Mouse (Mus musculus) lung, postnatal 14 days (tissue): ENCODE results near the gene Trabd2b.

Experiments used
- DNase-seq: peaks from one replicate; pipeline ENCODE4 v3.0.0; 2021

The Trabd2b gene

DNA sequence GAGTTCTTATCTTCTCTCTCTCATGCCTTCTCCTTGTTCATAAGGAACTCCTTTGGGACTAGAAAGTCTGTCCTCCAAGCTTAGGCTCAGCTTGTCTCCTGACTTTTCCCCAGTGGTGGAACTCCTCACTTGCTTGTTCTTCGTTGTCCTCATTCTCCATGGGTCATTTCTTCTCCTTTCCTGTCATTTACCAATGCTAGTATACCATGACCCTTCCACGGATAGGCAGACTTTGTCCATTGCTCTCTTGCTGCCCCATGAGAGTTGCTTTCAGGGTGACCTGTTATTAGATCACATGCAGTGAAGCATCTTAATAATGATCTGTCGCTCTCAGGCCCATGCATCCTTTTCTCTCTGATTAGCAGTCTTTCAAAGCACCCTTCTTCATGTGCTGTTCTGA is 46.6 kb downstream of the Trabd2b start:
- no peak for DNase-seq

DNA sequence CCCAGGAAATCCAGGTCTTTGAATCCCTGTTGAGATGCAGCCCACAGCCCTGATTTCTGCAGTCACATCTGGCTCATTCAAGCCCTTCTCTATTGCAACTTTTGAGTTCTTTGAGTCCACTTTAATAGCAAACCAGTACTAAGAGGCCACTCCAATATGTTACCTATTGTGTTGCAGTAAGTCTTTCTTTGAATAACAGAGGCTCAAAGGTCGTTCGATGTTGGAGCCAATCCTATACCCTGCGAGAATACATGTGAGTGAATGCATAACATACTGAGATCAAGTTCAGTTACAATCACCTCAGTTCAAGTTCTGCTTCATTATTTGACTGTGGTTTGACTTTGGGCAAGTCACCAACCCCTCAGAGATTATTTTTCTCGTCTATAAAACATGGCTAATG is 47.5 kb downstream of the Trabd2b start:
- DNase-seq: no peak

DNA sequence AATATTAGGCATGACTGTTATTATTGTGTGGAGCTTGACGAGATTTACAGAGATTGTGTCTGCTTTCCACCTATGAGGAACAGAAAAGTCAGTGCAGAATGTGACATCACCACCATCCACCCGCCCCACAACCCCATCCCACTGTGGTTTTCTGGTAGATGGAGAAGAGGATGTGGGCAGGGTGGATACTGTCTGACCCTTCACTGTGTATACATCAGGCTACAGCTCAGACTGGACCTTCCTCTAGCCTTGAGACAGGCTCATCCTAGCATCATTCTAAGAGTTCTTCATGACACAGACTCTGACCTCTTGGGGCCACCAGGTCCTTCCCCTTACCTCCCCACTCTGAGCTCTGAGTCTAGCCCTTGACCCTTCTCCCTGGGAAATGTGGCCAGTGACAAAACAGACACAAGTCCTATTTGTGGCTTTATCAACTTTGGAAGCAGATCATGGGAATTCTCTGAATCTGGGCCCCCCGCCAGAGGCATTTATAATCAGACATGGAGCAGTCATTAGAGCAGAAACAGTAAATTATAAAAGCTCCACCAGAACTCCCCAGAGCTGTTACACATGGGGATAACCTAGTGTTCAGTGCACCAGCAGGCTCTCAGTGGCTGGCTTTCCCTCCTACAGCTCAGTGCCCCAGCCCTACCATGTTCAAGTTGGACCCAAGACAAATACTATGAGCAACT is 48.1 kb downstream of the Trabd2b start:
- peak; percentile 36 for DNase-seq

DNA sequence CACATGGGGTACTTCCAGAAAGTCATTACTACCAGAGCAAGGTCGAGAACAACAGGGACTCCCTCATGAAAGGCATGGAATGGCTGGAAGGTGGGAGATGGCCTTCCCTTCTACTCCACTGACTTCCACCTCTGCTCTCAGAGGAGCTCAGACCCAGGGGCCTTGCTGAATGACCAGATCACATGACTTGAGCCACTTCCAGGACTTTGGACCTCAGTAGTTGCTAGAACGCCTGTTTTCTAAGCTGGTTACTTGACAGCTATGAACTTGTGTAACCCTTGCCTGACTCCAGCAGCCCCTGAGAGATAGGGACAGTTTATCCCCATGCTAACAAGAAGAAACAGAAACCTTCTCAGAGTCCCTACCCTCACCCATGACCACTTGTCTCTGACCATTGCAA is 50.6 kb downstream of the Trabd2b start:
- DNase-seq: peak; percentile 17

DNA sequence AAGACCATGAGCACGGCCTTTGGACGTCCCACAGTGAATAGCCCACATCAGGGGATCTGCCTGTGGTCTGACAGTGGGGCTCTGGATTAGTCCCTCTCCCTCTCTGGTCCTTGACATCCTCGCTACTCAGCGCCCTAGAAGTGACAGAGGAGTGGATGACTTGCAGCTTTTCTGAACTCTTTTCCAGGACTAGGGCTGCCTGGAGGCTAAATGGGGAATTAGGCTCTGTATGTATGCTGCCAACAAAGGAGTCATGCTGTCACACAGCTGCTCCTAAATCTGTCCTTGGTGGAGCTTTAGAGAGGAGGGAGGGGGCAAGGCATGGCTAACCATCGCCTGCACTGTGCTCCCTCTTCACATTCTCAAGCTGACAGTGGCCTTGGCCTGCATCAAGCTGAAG is 53.1 kb downstream of the Trabd2b start:
- no peak for DNase-seq

DNA sequence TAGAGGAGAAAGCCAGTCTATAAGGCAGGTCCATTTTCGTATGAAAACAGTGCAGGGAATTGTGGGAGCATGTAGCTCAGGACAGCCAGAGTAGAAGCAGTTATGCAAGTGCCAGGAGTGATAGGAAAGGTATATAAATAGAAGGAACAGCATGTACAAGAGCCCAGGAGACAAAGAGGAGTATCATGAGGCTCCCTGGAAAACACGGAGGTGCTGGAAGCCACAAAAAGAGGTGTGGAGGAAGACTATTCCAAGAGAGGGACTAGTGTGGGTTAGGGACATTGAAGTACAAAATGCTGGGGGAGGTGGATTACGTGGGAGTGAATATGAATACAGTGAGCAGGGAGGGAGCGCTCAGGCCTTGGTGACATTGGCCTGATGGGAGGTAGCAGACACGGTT is 53.9 kb downstream of the Trabd2b start:
- no peak for DNase-seq

DNA sequence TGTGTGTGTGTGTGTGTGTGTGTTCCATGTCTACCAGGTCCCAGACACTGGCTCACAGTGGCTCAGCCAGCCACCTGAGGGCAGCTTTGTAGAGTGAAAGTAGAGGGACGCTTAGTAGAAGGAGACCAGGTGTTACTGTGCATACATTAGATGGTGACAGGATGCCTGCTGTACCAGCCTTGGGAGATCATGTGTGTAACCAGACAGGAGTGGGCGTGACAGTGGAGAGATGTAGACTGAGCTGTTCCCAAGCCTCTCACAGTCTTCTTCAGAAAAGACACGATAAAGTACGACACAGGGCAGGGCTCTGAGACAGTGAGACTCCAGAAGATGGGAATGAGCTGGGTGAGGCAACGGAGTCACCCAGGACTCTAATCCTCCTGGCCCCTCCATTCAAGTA is 54.6 kb downstream of the Trabd2b start:
- no peak for DNase-seq

DNA sequence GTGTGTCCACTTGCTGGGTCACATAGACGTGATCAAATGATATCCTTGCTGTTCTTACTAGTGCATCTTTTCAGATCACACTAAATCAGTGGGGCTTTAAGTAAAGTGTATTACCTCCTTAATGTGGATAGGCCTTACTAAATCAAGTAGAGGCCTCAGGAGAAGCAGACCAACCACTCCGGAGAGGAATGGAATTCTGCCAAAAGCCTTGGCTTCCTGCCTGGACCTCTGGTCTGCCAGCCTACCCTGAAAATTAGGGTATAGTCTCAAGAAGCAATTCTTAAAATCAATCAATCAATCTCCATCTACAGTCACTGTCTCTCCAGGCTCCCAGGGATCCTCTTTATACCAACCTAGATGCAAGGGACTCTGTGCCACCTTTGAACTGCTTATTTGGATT is 59.1 kb downstream of the Trabd2b start:
- DNase-seq: peak; percentile 19

DNA sequence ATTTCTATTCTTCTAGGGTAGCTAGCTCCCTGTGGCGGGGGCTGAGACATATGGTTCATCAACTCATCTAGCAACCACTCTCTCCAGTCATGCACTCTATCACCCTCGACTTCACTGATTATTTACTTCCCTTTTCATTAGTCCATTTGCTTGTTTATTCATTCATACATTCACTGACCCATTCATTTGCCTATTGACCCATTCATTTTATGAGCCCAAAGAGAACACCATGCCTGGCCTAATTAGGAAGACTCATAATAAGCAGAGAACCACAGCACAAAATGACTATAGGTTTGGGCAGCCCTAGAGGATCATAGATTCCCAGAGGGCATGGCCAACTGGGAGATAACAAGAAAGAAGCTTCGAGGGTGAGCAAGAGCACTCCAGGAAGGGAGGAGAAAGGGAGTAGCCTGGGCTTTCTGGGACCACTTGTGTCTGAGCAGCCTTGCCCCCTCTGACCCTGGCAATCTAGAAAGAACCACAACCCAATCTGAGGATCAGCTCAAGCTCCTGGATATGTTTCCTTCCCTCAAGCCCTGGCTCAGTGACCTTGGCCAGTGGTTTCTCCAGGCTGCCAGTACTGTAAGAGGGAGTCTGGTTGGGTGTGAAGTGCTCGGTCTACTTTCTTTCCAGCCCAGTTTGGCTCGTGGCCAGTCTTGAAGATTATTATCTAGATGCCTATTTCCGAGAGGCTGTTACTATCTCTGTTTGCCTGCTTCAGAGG is 61.0 kb downstream of the Trabd2b start:
- peak; percentile 30 for DNase-seq

DNA sequence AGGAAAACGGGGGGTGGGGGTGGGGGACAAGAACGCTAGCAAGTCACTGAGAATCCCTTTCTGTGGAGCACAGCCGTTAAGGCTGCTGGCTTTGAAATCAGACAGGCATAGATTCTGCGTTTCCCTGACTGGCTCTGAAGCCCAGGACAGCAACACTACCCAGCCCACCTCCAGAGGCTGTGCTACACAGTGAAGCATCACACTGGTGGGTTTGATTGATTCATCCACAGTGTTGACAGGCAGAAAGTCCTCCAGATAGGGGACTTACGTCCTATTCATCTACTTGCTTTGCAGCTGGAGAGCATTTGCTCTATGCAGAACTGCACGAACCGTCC is 61.5 kb downstream of the Trabd2b start:
- DNase-seq: no peak

DNA sequence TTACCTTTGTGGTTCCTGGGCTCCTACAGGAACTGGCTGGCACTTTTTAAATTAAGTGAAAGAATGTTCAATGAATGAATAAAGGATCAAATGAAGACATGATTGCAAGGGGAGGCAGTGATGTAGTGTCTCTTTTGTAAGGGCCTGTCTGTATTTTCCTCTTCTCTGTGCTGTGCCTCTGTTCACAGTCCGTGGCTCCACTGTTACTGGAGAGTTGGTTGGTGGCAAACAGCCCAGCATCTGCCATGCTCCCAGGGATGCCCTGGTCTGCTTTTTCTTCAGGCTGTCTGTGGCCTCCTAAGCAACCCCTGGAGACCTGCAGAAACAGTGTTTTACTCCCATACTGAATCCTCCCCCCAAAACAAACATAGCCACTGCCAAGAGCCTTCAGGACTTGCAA is 63.4 kb downstream of the Trabd2b start:
- no peak for DNase-seq

DNA sequence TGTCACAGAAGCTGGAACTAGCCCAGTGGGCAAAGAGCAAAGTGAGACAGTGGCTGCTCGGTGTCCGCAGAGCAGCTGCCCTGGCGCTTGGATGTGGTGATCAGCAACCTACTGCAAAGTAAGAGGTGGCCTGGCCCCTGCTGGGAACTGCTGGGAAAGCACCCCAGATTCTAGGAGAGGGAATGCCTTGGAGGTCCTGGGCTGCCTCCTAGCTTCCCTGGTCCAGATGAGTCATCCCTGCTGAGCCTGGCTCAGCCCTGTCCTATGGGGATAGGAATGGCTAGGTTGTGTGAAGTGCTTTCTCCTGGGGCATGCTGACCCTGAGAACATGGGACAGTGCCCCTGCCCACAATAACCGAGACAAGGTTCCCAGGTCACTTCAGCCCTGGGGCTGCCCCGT is 65.6 kb downstream of the Trabd2b start:
- DNase-seq: peak; percentile 48

DNA sequence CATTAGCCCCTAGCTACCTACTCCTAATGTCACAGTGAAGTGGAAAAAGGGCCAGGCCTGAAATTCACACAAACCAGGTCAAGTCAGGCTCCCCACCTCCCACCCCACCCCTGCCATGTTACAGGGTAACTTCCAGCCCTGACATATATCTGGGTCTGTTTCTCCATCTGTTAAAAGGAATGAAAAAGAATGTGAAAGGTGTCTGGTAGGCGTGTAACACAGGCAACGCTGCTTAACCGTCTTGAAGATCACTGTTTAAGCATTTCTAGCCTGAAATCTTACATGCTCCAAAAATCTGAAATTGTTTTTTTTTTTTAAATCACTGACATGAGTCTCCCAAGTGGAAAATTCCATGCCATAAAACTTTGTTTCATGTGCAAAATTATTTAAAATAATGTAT is 69.8 kb downstream of the Trabd2b start:
- no peak for DNase-seq

DNA sequence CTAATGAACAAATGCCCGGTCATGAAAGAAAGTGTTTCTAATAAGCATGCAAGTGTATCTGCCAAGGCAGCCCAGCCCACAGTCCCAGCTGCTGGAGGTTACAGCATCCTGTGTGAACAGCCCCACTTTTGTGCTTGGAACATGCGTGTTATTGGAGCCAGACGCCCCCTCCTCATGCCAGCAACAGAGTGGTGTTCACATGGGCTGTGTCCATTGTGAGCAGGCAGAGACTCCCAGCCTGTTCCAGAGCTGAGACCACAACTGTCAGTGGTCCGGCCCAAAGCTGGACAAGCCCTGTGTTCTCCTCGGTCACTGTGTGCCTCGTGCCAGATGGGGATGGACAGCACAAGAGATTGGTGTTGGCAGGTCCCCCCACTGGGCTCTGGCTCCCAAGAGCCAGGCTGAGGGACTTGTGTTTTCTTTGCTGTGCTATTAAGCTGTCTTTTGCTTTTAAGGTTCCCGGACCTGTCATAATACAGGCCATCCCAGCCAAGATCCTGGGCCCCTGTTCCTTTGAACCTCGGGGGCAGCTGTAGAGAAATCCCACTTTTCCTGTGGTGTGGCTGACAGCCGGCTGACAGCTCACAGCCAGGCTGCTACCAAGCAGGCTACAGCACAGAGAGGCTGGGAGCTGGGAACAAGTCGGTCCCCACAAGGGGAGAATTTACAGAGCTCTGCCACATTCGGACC is 70.7 kb downstream of the Trabd2b start:
- DNase-seq: peak; percentile 22

DNA sequence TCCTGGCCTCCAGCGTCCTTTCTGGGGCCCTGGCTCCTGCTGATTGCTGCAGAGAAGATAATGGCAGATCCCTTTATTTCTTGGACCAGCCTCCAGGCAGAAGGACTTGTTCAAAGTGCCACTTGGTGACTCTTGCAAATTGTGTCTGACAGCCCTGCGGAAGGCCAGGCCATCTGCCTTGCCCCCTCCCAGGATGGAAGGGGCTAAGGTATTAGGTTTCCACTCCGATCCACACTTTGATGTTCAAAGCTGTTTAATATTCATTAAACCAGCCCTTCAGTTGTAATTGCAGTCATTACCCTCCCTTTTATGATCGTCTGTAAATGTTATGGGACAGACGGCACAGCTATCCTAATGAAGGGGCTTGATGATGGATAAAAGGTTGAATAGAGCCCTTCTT is 75.0 kb downstream of the Trabd2b start:
- no peak for DNase-seq

DNA sequence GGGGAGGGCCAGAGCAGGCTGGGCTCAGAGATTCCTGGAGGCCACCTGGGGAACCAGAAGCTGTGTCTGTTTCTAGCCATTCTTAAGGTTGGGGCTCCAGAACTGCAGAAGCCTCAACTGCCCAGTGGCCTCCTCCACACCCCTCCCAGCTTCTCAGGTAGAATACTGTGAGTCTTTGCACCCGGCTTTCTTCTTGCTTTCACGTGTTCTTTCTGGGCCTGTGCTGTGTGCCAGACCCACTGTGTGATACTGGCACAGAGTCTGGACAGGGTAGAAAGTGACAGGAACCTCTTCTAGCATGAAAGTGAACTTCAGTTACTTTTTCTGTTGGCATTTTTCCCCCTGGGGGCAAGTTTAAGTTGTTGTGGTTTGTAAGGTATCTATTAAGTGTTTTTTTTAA is 77.6 kb downstream of the Trabd2b start:
- DNase-seq: no peak

DNA sequence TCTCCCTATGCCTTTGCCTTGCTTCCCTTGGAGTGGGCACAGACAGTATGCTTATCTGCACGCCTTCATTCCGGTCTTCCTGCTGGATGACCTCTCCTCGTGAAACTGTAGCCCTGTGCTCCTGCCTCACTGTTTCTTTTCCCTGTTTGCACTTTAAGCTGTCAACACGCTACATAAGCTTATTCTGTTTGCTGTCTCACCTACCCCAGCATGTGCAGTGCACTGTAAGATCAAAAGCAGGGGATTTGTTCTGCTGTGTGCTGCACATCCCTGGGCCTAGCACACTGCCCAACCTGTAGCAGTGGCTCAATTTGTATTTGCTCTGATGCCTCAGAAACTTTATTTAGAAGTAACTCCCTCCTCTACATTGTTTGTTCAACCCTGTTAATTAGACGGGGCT is 79.5 kb downstream of the Trabd2b start:
- DNase-seq: no peak

DNA sequence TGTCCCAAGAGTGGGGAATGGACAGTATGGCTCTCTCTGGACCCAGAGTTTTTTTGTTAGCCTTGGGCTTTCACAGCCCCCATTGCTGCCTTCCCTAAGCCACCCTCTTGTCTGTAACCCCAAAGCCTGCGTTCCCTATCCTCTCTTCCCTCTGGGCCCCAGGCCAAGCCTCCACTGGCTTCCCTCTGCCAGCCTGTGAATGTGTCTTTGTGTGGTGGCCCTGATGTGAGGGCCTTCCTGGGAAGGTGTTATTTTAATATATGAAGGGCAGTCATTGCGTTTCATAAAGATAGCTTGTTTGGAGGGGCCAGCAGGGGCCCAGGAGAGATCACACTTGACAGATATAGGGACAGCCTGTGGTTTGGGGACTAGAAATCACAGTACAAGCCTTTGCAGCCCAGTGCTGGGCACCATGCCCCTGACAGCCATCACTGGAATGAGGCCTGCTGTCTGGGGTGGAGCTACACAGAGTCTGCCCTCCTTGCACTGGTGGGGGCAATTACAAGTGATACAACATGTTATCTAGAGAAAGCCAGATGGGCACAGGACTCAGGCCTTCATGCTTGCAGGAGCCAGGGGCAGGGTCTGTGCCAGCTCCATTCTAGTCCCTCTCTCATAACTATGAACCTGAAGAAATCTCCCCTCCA is 80.5 kb downstream of the Trabd2b start:
- DNase-seq: no peak

DNA sequence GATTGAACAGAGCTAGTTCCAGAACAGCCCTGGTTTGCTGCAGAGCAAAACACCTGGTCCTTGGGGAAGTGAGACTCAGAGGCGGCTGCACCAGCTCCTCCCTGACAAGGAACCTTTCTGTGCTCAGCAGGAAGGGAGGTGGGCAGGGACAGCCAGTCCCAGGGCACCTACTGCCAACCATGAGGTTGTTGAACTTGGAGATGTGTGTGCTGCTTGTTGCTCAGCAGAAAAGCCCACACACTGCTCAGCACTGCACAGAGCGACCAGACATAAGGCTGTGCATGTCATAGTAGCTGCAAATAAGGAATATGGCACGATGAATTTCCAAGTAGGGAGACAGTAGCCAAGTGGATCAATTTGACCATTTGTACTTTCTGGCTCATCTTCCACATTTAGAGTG is 81.2 kb downstream of the Trabd2b start:
- DNase-seq: no peak

DNA sequence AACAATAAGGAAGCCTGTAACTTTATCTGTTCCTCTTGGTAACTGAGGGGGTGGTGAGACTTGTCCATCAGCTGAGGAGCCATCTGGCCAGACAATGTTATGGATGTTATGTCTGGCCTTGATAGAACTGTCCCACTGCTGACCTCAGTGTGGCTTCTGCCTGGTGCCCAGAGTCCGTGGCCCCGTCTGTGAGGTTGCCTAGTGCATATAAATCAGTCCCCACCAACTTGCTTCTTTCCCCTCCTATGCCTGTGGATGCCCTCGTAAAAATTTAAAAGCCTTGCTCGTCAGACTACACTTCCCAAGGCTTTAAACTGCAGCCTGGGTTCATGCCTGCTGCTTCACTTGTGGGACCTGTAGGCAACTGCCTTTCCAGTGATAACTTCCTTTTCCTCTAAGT is 85.6 kb downstream of the Trabd2b start:
- no peak for DNase-seq

DNA sequence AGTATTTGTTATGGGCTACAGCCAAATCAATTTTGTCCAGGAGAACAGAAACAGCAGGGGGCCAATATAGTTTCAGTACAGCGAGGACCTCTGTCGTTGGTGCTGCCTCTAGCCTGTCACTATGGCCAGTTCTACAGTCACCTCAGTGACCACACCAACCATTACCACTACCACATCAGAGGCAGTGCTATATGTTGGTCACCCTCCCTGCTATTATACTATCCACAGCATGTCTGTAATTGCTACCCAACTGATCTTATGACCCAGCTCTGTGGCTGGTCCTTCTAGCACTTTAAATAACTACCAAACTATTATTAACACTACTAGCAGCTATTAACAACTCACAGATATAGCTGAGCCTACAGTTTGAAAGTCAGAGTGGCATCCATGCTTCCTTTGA is 87.5 kb downstream of the Trabd2b start:
- DNase-seq: no peak

DNA sequence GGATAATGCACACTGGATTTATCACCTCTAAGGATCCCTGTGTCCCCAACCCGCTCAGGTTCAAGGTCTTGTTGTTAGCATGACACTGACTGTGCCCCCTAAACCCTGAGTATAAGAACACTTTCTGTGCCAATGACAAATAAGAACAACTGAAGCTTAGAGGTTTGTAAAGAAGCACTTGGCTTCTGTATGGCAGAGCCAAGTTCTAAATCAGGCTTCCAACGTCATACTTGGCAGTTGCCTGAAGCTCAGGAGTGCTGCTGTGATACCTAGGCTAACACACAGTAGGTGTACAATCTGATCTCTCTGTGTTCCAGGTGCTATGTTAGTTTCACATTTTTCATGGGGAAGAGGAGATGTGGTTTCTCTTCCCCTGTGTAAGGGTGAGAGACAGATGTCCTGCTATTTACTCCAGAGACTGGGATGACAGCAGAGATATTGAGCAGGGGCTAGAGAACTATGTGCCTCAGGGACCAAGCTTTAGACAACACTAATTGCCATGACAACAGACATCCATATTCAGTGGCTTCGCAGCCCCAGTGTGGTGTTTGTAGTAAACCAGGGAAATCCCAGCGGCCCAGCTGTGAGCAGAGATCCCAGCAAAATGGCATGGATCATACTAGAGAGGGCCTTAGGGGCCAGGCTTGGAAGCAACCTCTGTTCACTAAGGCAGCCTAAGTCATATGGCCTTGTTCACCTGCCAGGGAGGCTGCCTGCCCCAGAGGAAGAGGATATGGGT is 89.3 kb downstream of the Trabd2b start:
- DNase-seq: no peak

DNA sequence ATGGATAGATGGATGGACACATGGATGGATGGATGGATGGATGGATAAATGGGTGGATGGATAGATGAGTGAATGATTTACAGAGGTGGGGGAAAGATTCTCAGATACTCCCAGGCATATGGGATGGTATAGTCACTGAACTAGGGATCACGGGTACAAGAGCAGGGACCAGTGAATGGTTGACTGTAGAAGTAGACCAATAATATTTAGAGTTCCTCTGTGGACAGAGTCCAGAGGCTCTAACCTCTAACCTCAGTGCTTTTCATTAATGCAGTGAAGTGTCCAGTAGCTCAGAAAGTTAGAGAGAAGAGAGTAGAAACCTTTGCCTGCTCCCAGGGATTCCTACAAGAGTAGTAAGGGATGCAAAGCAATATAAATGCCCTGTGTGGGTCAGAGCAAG is 93.1 kb downstream of the Trabd2b start:
- no peak for DNase-seq
